Mouse (Mus musculus): ENCODE results near the gene Ap2a1.

Ap2a1 gene

GRCm38 (mm10) chr7:44857905-44858304 lies 71.4 kb downstream of the Ap2a1 start:
- in situ Hi-C loops (cut with MboI; ENCODE audit: low pct_unique_long_range_greater_than_20kb in 1 of 2, low sequenced_read_pairs in 2 of 2, unreplicated experiment in 1 of 2): loop anchor here in 1 of 2 experiments (10.0 kb wide), 1 partner anchor 303 kb away; the partner anchor contains the start of gene Nr1h2

- in situ Hi-C loops (cut with MboI; ENCODE audit: low pct_unique_long_range_greater_than_20kb in 1 of 2, low sequenced_read_pairs in 2 of 2, unreplicated experiment in 1 of 2): loop anchor here in 1 of 2 experiments (10.0 kb wide), 1 partner anchor 302 kb away; the partner anchor contains the start of gene Nr1h2
These were observed 72.2 kb downstream of the Ap2a1 start, which contains the start of gene Pnkp for GRCm38 (mm10) chr7:44857042-44857552. Pnkp (plus strand) TSS chr7:44857139.

- in situ Hi-C loops (cut with MboI; ENCODE audit: low pct_unique_long_range_greater_than_20kb in 1 of 2, low sequenced_read_pairs in 2 of 2, unreplicated experiment in 1 of 2): loop anchor here in 1 of 2 experiments (10.0 kb wide), 1 partner anchor 302 kb away; the partner anchor contains the start of gene Nr1h2
These were observed 72.9 kb downstream of the Ap2a1 start for GRCm38 (mm10) chr7:44856265-44856916.

GRCm38 (mm10) chr7:44855036-44855435 lies 74.3 kb downstream of the Ap2a1 start:
- in situ Hi-C loops (cut with MboI; ENCODE audit: low pct_unique_long_range_greater_than_20kb in 1 of 2, low sequenced_read_pairs in 2 of 2, unreplicated experiment in 1 of 2): loop anchor here in 1 of 2 experiments (10.0 kb wide), 1 partner anchor 300 kb away; the partner anchor contains the start of gene Nr1h2

GRCm38 (mm10) chr7:44854356-44855031 lies 74.8 kb downstream of the Ap2a1 start:
- in situ Hi-C loops (cut with MboI; ENCODE audit: low pct_unique_long_range_greater_than_20kb in 1 of 2, low sequenced_read_pairs in 2 of 2, unreplicated experiment in 1 of 2): loop anchor here in 1 of 2 experiments (10.0 kb wide), 1 partner anchor 300 kb away; the partner anchor contains the start of gene Nr1h2

GRCm38 (mm10) chr7:44853596-44854355 lies 75.5 kb downstream of the Ap2a1 start:
- in situ Hi-C loops (cut with MboI; ENCODE audit: low pct_unique_long_range_greater_than_20kb in 1 of 2, low sequenced_read_pairs in 2 of 2, unreplicated experiment in 1 of 2): loop anchor here in 1 of 2 experiments (10.0 kb wide), 1 partner anchor 299 kb away; the partner anchor contains the start of gene Nr1h2

GRCm38 (mm10) chr7:44853065-44853464 lies 76.2 kb downstream of the Ap2a1 start:
- in situ Hi-C loops (cut with MboI; ENCODE audit: low pct_unique_long_range_greater_than_20kb in 1 of 2, low sequenced_read_pairs in 2 of 2, unreplicated experiment in 1 of 2): loop anchor here in 1 of 2 experiments (10.0 kb wide), 1 partner anchor 298 kb away; the partner anchor contains the start of gene Nr1h2

GRCm38 (mm10) chr7:44852259-44853027 lies 76.9 kb downstream of the Ap2a1 start:
- in situ Hi-C loops (cut with MboI; ENCODE audit: low pct_unique_long_range_greater_than_20kb in 1 of 2, low sequenced_read_pairs in 2 of 2, unreplicated experiment in 1 of 2): loop anchor here in 1 of 2 experiments (10.0 kb wide), 1 partner anchor 298 kb away; the partner anchor contains the start of gene Nr1h2

- in situ Hi-C loops (cut with MboI; ENCODE audit: low pct_unique_long_range_greater_than_20kb in 1 of 2, low sequenced_read_pairs in 2 of 2, unreplicated experiment in 1 of 2): loop anchor here in 1 of 2 experiments (10.0 kb wide), 1 partner anchor 297 kb away; the partner anchor contains the start of gene Nr1h2
These were observed 77.6 kb downstream of the Ap2a1 start for GRCm38 (mm10) chr7:44851625-44852234.

- in situ Hi-C loops (cut with MboI; ENCODE audit: low pct_unique_long_range_greater_than_20kb in 1 of 2, low sequenced_read_pairs in 2 of 2, unreplicated experiment in 1 of 2): loop anchor here in 1 of 2 experiments (10.0 kb wide), 1 partner anchor 296 kb away; the partner anchor contains the start of gene Nr1h2
These were observed 78.3 kb downstream of the Ap2a1 start for GRCm38 (mm10) chr7:44850789-44851624.
